Mouse (Mus musculus): Measurements from ENCODE around the gene Myo9b.
"Not testable (repeated sequence)": the region's sequence is repeated elsewhere in the genome, so short reads cannot be mapped to it uniquely, and the experiment has no call there.

The Myo9b gene

DNA sequence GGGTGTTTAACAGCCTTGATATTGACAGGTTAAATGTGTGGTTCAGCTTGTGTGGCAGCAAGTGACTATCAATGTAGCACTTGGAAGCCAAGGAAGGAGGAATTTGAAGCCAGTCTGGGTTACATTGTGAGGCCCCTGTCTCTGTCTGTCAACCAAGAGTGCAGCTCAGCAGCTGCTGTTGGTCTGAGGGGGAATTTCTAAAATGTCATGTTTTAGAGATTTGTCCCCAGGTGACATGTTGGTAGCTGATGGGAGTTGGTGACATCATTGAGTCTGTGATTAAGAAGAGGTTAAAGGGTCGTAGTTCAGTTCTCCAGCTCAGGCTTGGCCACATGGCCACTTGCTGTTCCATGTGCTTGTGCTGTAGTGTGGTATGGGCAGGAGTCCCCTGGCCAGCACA is 24.9 kb downstream of the Myo9b start:
- no peak for DNase-seq

DNA sequence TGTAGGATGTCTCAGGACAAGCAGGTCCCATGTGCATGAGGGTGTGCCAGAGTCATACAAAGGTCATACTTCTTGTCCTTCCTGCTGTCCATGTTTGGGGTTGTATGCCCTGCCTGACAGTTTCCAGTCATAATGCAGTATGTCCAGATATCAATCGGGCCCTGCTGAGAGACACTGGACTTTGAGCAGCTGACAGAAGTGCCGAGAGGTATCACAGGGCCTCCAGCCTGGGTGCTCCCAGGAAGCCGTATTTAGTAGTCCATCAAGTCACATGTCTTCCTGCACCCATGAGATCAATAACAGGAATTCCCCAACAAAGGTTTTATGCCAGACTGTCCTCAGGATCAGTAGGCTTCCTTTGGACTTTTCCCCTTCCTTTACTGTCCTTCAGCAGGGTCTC is 27.2 kb downstream of the Myo9b start:
- no peak for DNase-seq

DNA sequence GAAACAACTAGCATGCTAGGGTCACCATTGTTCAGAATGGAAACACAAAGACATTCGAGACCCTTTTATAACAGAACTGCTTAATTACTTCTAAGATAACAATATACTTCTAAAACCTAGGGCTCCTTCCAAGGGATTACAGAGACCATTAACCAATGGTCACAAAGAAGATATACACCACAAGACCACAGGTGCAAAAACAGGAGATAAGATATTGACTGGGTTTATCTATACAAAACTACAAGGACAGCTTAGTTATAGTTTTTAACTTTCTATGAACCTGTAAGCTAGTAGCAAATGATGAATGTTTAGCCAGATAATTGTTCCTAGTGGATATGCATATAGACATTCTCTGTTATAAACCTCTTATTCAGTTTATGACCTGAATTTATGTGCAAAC is 30.3 kb downstream of the Myo9b start:
- no peak for DNase-seq

DNA sequence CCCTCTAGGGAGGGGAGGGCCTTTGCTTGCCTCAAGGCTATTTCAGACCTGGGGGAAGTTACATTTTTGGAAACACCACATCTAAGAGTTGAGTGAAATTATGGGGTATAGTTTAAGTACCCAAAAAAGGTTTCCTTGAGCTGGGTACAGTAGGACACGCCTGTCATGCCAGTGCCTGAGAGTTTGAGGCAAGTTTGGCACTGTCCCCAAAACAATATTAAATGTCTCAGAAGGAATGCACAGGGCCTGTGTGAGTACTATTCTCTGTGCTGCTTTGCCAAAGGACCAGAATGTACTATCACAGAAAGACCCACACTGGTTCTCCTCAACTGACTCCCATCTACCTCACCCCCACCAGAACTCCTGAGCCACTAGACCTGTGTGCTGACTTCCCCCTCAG is 31.1 kb downstream of the Myo9b start:
- DNase-seq = no peak

DNA sequence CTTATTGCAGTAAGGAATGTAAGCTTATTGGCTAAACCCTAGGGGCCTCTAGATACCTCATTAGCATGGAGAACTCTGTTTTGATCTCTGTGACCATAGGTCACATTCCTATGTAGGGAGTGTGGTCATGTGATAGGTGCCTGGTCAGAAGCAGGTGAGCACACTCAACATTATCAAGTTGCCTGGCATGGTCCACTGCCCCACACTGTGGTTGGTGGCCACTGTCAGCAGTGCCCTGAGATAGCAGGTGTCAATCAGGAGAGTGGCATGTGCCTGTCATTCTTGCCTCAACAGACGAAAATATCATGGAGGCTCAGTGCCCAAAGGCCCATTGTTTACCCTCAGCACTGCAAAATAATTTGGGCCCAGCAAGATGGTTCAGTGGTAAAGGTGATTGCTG is 33.5 kb downstream of the Myo9b start:
- no peak for DNase-seq

DNA sequence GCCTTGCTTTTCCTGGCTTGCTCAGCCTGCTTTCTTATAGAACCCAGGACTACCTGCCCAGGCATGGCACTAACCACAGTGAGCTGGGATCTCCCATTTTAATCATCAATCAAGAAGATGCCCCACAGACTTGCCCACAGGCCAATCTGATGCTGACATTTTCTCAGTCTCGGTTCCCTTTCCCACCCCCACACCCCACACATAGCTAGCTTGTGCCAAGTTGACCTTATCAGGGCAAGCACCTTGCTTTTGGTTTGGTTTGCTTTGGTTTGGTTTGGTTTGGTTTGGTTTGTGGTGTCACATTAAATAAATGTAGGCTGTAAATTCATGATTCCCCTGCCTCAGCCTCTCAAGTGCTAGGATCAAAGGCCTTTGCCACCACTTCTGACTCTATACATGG is 34.9 kb downstream of the Myo9b start:
- DNase-seq = no peak

DNA sequence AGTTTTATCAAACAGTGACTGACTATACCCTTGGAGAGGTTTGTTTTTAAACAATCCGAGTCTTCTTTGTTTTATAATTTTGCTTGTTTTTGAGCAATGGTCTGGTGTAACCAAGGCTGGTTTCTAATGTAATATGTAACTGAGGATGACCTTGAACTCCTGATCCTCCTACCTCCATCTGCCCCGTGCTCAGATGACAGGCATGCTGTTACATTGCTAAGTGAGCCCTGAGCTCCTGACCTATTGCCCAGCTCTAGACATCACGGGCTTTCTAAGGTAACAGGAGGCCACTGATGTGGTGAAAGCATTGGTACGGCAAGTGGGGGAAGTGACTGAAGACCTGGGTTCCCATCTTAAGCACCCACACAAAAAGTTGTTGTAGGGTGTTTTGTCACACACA is 35.4 kb downstream of the Myo9b start:
- DNase-seq = no peak

DNA sequence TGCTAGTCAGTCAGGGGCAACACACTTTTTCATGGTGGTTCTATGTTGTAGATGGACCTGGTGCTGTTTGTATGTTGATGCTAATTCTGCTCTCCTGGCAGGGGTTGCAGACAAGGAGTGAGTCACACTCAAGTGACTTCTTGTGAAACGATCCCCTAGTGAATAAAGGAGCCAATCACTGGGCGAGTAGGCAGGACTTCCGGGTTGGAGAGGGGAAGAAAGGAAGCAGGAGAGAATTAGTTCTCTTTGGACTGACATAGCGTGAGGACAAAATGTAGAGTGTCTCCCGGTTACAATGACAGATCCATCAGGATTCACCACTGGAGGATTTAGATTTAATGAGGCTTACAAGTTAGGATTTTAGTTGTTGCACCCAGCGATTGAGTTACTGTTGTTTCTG is 37.9 kb downstream of the Myo9b start:
- no peak for DNase-seq

DNA sequence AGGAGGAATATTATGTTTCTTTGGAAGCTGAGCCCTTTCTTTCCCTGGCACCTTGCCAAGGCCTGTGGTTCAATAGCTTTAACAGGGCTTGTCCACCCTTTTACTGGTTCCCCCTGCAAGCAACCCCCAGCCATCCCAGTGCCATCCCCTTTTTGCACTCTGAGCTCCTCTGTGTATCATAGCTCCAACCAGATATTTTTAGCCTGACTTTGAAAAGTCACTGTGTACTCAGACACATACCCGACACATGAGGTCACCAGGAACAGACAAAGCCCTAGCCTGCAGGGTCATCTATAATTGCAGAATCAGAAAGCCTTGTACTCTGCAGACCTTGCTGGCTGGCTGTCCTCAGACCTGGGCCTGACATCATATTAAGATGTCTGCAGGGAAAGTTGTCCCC is 40.2 kb downstream of the Myo9b start:
- no peak for DNase-seq

DNA sequence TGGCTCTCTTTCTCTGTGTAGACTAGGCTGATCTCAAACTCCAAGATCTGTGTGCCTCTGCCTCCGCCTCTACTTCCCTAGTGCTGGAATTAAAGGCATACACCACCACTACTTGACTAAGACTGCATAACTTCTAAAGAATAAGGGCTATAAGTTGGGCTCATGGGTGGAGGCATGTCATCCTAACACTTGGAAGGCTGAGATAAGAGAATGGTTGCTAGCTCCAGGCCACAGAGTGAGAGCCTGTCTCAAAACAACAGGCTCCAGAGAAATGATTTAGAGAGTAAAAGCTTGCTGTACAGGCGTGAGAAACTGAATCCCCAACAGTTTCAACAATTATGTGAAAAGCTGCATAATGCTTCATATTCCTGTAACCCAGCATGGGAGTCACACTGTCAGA is 41.4 kb downstream of the Myo9b start:
- DNase-seq = no peak

DNA sequence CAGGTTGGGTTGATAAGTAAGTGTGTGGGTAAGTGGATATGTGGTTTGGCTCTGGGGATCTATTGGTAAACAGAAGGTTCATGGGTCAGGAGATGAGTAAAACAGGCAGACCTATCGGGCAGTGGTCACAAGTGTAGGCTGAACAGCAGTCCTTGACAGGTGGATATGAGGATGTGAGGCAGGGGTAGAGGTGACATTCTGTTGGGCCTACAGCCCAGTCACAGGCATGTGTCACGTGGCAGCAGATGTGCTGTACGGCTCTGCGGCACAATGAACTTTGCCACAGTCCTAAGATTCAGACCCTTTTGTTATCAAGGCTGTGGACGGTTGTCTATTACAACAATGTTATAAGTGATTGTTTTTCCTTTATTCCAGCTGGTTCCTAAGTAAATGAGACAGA is 43.5 kb downstream of the Myo9b start:
- DNase-seq = no peak

DNA sequence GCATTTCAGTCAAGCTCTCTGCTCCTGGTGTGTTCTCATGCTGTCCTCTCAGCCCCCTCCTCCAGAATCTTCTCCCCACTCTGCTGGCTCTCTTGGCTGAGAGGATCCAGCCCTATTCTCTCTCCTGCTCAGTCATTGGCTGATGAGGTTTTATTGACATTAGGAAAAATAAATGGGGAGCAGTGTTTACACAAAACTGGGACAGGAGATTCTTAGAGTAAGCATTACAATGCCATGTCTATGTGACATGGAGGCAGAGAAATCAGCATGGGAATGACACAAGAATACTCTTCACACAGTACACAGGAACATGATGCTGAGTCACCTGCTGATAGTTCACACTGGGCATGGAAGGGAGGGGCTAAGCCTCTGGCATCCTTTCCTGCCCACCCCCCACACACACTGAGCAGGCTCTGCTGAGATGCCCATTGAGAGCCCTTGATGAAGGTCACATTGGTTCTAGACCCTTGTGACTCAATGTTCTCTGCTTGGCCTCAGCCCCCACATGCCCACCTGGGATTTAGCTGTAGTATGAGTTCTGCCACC is 44.0 kb downstream of the Myo9b start:
- no peak for DNase-seq

DNA sequence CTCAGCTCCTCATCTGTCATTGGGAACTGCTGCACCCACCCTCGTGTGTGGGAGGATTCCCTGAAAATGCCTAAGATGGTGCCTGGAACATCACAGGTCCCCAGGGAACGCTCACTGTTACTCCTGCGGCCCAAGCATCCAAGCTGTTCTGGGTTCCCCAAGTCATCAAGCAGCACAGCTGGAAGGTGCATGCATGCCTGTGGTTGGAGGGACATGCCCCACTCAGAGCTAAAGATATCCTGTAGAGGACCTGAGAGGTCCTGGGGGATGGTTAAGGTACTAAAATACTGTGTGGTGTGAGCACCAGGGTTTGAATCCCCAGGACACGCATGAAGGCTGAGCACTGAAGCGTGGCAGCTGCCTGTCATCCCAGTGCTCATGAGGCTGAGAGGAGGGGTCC is 46.1 kb downstream of the Myo9b start:
- not testable (repeated sequence) for DNase-seq

DNA sequence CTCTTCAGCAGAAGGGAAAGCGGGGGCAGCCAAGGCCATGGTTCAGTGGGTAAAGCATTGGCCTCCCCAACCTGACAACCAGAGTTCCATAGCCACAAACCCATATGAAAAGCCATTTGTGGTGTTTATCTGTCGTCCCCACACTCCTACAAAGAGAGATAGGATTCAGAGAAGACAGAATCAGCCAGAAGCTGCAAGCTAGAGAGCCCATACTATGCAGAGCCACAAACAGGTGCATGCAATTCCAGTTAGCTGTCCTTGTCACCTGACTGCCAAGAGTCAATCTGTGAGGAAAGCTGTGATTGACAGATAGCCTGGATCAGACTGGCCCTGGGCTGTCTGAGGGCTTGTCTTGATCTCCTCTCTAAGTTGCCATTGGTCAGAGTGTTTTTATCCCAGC is 47.2 kb downstream of the Myo9b start:
- not testable (repeated sequence) for DNase-seq

DNA sequence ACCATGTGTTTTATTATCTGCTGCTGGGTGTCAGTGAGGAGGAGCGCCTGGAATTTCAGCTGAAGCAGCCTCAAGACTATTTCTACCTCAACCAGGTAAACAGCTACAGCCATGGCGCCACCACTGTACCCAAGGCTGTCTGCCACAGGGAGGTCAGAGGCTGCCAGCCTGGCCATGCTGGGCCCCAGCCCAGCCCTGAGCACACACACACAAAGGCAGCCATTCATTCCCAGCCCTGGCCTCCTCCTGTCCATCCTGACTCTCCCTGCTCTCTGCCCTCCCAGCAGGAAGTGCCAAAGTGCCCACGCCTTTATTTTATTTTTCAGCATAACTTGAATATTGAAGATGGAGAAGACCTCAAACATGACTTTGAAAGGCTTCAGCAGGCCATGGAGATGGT is 50.4 kb downstream of the Myo9b start:
- DNase-seq = no peak

DNA sequence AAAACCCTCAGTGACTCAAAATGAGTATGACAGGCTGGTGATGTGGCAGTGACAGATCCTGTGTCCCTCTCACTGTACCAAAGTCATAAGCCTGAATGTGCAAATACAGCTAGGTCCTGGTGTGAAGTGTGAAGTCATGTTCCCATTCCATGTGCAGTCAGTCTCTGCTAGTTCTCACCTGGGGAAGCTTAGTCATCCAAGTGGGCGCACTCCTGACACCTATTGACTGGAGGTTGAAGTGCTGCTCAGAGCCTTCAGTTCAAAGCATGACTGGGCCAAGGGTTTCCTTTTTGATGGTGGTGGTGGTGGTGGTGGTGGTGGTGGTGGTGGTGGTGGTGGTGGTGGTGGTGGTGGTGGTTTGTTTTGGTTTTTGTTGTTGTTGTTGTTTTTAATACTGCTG is 52.3 kb downstream of the Myo9b start:
- DNase-seq = peak; percentile 42

DNA sequence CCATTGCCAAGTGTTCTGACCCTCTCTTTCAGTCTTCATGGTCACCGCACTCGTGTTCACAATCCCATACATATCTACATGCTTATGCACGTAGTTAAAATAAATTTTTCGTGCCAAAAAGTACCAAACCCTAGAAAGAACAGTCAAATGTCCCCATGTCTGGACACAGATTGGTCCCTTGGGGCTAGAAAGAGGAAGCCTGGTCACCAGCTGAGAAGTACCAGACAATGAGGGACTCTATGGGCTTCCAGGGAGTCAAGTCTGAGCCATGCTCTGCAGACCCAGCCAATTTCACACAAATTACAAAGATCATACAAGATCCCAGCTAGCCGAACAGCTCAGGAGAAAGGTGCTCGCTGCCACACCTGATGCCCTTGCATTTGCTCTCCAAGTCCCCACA is 65.3 kb downstream of the Myo9b start:
- DNase-seq = not testable (repeated sequence)

DNA sequence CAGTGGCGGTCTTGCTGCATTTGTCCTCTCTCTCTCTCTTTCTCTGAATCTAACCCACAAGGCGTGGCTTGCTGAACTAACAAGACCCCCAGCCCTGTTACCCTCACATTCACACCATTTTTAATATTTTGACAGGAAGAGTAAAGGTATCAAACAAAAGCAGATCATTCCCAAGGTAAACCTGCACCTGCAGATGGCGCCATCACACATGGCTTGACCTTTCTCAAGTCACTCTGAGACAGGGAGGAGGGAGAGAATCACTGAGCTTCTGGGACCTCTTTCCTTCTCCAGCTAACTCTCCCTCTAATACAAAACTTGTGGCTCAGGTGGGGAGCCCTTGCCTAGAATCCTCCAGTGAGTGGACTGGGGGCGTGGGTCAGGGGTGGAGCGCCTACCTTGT is 68.1 kb downstream of the Myo9b start:
- peak; percentile 60 to 63 for DNase-seq

DNA sequence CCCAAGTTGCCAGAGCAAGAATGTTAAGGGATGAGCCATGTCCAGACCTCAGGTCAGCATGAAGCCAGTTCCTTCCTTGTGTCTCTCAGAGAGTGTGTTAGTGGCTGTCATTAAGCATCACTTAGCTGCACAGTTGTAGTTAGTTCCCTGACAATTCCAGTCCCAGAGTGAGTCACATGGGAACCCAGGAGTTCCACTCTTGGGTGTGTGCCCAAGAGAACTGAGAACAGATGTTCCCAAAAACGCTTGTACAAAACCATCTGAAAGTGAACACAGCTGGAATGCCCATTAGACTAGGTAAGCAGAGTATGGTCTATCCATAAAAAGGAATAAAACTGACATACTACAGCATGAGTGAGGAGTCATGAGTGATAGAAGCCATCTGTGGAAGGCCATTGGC is 74.1 kb downstream of the Myo9b start:
- DNase-seq = no peak

DNA sequence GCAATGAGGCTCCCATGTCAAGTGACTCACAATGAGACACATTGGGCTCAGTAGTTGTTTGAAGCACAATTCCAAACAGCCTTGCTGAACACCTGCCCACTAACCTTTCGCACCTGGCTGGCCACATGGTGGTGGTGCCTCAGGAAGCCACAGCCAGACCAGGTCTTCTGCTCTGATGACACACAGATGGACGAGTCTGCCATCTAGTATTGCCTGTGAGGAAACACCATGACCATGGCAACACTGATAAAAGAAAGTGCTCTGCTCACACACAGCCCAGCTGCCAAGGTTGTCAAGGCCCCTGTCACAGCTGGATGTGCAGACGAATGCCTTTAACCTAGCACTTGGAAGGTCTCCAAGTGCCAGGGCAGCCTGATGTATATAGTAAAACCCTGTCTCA is 78.6 kb downstream of the Myo9b start:
- DNase-seq = no peak

DNA sequence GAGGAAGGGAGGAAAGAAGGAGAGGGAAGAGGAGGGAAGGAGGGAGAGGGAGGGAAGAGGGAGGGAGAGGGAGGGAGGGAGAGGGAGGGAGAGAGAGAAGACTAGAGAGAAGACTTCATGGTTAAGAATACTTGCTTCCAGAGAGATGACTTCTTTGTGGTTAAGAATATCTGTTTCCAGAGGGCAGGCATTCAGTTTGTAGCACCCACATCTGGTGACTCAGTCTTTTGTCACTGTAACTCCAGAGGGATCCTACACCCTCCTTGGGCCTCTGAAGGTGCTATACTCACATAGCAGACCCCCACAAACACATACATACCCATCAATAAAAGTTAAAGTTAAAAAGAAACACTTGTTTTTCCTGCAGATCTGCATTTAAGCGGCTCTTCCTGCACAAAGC is 79.0 kb downstream of the Myo9b start:
- DNase-seq = no peak

DNA sequence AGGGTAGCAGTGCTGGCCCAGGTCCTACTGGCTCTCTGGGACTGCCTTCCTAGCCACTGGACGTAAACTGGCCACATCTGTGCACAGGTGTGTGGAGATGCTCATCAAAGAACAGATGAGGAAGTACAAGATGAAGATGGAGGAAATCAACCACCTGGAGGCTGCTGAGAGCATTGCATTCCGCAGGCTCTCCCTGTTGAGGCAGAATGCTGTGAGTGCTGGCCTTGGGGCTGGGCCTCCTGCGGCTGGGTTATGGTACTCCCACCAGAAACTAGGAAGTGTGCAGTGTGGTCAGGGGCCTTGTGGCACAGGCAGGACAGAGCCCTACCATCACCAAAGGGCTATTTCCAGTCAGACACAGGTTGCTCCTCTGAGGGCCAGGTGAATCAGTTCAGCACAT is 85.5 kb downstream of the Myo9b start:
- DNase-seq = no peak

DNA sequence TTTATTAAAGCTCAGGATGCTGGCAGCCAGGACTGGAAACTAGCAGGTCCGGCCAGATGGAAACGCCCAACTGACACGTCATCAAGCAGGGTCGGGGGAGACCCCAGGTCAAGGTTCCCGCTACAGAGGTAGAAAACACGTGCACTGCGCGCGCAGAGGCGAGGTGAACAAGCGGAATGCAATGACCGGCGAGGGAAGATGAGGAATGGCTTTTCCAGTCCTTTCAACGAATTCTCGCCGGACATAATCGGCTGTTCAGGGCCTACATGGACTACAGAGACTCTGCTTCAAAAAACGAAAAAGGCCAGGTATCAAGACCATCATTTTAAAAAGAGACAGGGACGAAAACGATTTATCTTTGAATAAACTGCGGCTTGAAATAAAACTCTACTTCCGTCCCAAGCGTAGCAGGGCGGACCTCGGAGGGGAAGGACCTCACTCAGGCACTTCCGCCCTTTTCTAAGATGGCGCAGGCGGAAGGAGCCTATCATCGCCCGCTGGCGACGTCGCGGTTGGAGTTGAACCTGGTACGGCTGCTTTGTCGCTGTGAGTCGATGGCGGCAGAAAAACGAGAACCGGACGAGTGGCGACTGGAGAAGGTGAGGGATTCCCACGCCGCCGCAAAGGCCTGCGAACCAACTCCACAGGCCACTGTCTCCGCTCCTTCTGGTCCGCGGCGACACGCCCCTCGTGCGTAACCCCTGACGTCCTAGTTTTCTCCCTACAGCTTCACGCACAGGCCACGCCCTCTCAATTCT is 94.4 kb downstream of the Myo9b start, which contains the start of gene Use1:
TSS of gene Use1 (plus strand) at position 78 of the 758 bp plus-strand sequence.
- peak; percentile 90 to 92 for DNase-seq

DNA sequence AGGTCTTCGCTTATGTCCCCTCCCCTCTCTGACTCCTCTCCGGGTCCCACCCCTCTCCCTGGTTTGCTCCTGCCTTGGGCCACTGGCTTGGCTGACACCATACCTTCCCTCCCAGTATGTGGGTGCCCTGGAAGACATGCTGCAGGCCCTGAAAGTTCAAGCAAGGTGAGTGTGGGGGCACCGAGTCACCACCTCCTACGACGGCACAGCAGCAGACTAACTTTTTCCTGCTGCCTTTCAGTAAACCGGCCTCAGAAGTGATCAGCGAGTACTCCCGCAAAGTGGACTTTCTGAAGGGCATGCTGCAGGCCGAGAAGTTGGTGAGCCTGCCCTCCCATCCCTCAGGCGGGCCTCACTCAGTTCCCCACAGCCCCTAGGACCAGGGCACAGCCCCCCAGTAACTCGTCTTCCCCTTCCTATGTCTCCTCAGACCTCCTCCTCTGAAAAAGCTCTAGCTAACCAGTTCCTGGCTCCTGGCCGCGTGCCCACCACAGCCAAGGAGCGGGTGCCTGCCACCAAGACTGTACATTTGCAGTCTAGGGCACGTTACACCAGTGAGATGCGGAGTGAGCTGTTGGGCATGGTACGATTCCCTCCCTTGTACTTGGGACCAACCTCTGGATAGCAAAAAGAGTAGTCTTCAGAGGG is 95.1 kb downstream of the Myo9b start:
- no peak for DNase-seq

DNA sequence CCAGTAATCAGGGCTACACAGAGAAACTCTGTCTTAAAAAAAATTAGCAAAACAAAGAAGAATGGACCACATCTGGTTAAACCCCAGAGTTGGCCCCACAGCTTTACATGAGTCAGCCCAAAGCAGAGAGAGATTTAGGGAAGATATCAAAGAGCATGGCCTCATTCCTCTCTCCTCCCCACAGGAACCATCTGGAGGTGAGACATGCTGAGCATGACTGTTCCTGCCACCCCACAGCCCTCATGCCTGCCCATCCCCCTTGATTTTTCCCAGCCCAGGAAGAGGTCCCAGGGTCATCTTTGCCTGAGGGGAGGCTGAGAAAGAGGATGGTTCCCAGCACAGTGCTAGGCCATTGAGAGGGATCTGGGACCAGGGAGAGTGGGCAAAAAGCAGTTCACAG is 95.9 kb downstream of the Myo9b start:
- no peak for DNase-seq

Data from B cell, adult 2 months (primary cell).